Mouse (Mus musculus) liver, embryonic 14.5 days (tissue): ENCODE results near the gene Robo1.

Experiments used
- CTCF ChIP-seq: IDR thresholded peaks from 2 replicates; pipeline ENCODE4 v1.5.1; 2016; ENCODE audit warnings: antibody characterized with exemption, low read depth, control low read depth
- EP300 ChIP-seq: IDR thresholded peaks from 2 replicates; pipeline ENCODE4 v1.6.1; 2016; ENCODE audit warnings: antibody characterized with exemption, low read depth

GRCm38 (mm10) chr16:72717118-72717802 lies 409.2 kb downstream of the Robo1 start:
- TF ChIP-seq CTCF: no peak
- no peak for TF ChIP-seq EP300
